Mouse (Mus musculus): Measurements from ENCODE around the gene Agfg1. TPM values are rescaled to one million over a fixed set of nuclear protein-coding genes. Genes with fewer than 3 reads are reported as not detected.

The Agfg1 gene
- total and polyA plus RNA-seq, 2 experiments from 2014 or later: 20.2 to 101 TPM

GRCm38 (mm10) chr1:82948601-82949000 lies 109.3 kb downstream of the Agfg1 start:
- Histone ChIP-seq H3K9ac (replicated peaks; ENCODE audit: low read length, poor library complexity, severe bottlenecking) (no peak overlapping the region), H3K27me3 (ENCODE audit: insufficient read depth, low read length) (no peaks in the 10 kb centered on the region), H3K9me3 (ENCODE audit: low read length) (no peaks in the 10 kb centered on the region), H3K4me2 (ENCODE audit: low read depth, low read length, poor library complexity, severe bottlenecking) (no peak overlapping the region), H3K4me3 (ENCODE audit: low read depth, low read length) (no peak overlapping the region), H3K36me3 (ENCODE audit: insufficient read depth, low read length) (no peaks in the 10 kb centered on the region), H3K27ac (ENCODE audit: low read depth, low read length) (no peak overlapping the region), H3K4me1 (ENCODE audit: insufficient read depth, low read length) (no peaks in the 10 kb centered on the region)
- DNase-seq (ENCODE audit: low spot score) (no peak), ATAC-seq (ENCODE audit: low FRiP score) (no peak)
- no peak for TF ChIP-seq CTCF (IDR thresholded peaks at IDR 0.05)
- WGBS: 91% methylated on average over 2 of the region's 2 CpGs

Small RNA genes within 50 kb of the gene (microRNA-seq; reads per million reads assigned to microRNA genes)
- gene Gm22396 (ENCODE audit: borderline number of aligned reads): not detected

Other genes starting within 250 kb of the Agfg1 start
- 415 and 579 TPM in 2 replicates for gene Mff, start 114.6 kb upstream of the Agfg1 start, total RNA-seq (2014; rRNA removed)
- gene Mff, start 114.6 kb upstream of the Agfg1 start, polyA plus RNA-seq (2015; fragmentation: Nextera tagmentation; extraction: Ambion mirVana): 449 and 459 TPM in 2 replicates
- gene Tm4sf20, start 71.0 kb upstream of the Agfg1 start, total RNA-seq (2014; rRNA removed): not detected in 2 replicates
- gene Tm4sf20, start 71.0 kb upstream of the Agfg1 start, polyA plus RNA-seq (2015; fragmentation: Nextera tagmentation; extraction: Ambion mirVana): not detected in 2 replicates
- not detected in 2 replicates for gene Gm47791, start 68.2 kb upstream of the Agfg1 start, total RNA-seq (2014; rRNA removed)
- not detected in 2 replicates for gene Gm47791, start 68.2 kb upstream of the Agfg1 start, polyA plus RNA-seq (2015; fragmentation: Nextera tagmentation; extraction: Ambion mirVana)
- 0.33 TPM in 1 of 2 replicates, not detected in the other for gene A030005L19Rik, start 73.8 kb downstream of the Agfg1 start, total RNA-seq (2014; rRNA removed)
- 0.20 TPM in 1 of 2 replicates, not detected in the other for gene A030005L19Rik, start 73.8 kb downstream of the Agfg1 start, polyA plus RNA-seq (2015; fragmentation: Nextera tagmentation; extraction: Ambion mirVana)
- gene A030014E15Rik, start 85.4 kb downstream of the Agfg1 start, total RNA-seq (2014; rRNA removed): 0.71 TPM in 1 of 2 replicates, not detected in the other
- gene A030014E15Rik, start 85.4 kb downstream of the Agfg1 start, polyA plus RNA-seq (2015; fragmentation: Nextera tagmentation; extraction: Ambion mirVana): not detected in 2 replicates
- gene Gm6217, start 91.9 kb downstream of the Agfg1 start, total RNA-seq (2014; rRNA removed): not detected in 2 replicates
- gene Gm6217, start 91.9 kb downstream of the Agfg1 start, polyA plus RNA-seq (2015; fragmentation: Nextera tagmentation; extraction: Ambion mirVana): not detected in 2 replicates
- not detected in 2 replicates for gene A030003K21Rik, start 103.9 kb downstream of the Agfg1 start, total RNA-seq (2014; rRNA removed)
- not detected in 2 replicates for gene A030003K21Rik, start 103.9 kb downstream of the Agfg1 start, polyA plus RNA-seq (2015; fragmentation: Nextera tagmentation; extraction: Ambion mirVana)
- gene Gm7544, start 116.5 kb downstream of the Agfg1 start, total RNA-seq (2014; rRNA removed): not detected in 2 replicates
- not detected in 2 replicates for gene Gm7544, start 116.5 kb downstream of the Agfg1 start, polyA plus RNA-seq (2015; fragmentation: Nextera tagmentation; extraction: Ambion mirVana)
- gene Gm47955, start 120.8 kb downstream of the Agfg1 start, total RNA-seq (2014; rRNA removed): not detected in 2 replicates
- gene Gm47955, start 120.8 kb downstream of the Agfg1 start, polyA plus RNA-seq (2015; fragmentation: Nextera tagmentation; extraction: Ambion mirVana): not detected in 2 replicates
- not detected in 2 replicates for gene Gm47959, start 161.1 kb downstream of the Agfg1 start, total RNA-seq (2014; rRNA removed)
- gene Gm47959, start 161.1 kb downstream of the Agfg1 start, polyA plus RNA-seq (2015; fragmentation: Nextera tagmentation; extraction: Ambion mirVana): not detected in 2 replicates
- 0.71 and 0.99 TPM in 2 replicates for gene Slc19a3, start 199.0 kb downstream of the Agfg1 start, total RNA-seq (2014; rRNA removed)
- 0.83 and 0.90 TPM in 2 replicates for gene Slc19a3, start 199.0 kb downstream of the Agfg1 start, polyA plus RNA-seq (2015; fragmentation: Nextera tagmentation; extraction: Ambion mirVana)
- not detected in 2 replicates for gene Krtap28-10, start 203.0 kb downstream of the Agfg1 start, total RNA-seq (2014; rRNA removed)
- not detected in 2 replicates for gene Krtap28-10, start 203.0 kb downstream of the Agfg1 start, polyA plus RNA-seq (2015; fragmentation: Nextera tagmentation; extraction: Ambion mirVana)
- gene Gm47969, start 205.4 kb downstream of the Agfg1 start, total RNA-seq (2014; rRNA removed): not detected in 2 replicates
- gene Gm47969, start 205.4 kb downstream of the Agfg1 start, polyA plus RNA-seq (2015; fragmentation: Nextera tagmentation; extraction: Ambion mirVana): not detected in 2 replicates
- gene A030005K14Rik, start 219.9 kb downstream of the Agfg1 start, total RNA-seq (2014; rRNA removed): not detected in 2 replicates
- gene A030005K14Rik, start 219.9 kb downstream of the Agfg1 start, polyA plus RNA-seq (2015; fragmentation: Nextera tagmentation; extraction: Ambion mirVana): not detected in 2 replicates
- gene Krtap28-13, start 221.4 kb downstream of the Agfg1 start, total RNA-seq (2014; rRNA removed): not detected in 2 replicates
- gene Krtap28-13, start 221.4 kb downstream of the Agfg1 start, polyA plus RNA-seq (2015; fragmentation: Nextera tagmentation; extraction: Ambion mirVana): not detected in 2 replicates

Measured in midbrain, postnatal 0 days (tissue).